Mouse (Mus musculus) midbrain, postnatal 0 days (tissue): Measurements from ENCODE around the gene Wdr24. TPM values are rescaled to one million over a fixed set of nuclear protein-coding genes. Genes with fewer than 3 reads are reported as not detected.

Experiments
- ATAC-seq: fragments of 200-750 bp; cut with Nextera tagmentation; 2 replicates; pipeline ENCODE4 v1.8.0; 2017; ENCODE audit warnings: moderate number of reproducible peaks, mild to moderate bottlenecking, moderate TSS enrichment, moderate library complexity; ENCODE audit not compliant: low FRiP score
- DNase-seq: peaks from one replicate; pipeline ENCODE4 v3.0.0-alpha.2; 2015; ENCODE audit warnings: low spot score
- H3K27ac ChIP-seq: fragments of 300-500 bp; sonication (generic); 2 replicates; pipeline ENCODE4 v1.5.1; 2014; ENCODE audit warnings: low read depth, mild to moderate bottlenecking, low read length, mixed read lengths
- H3K27me3 ChIP-seq: fragments of 300-500 bp; sonication (generic); 2 replicates; pipeline ENCODE4 v1.6.1; 2014; ENCODE audit warnings: low read length, control low read depth, mixed read lengths; ENCODE audit not compliant: insufficient read depth
- H3K36me3 ChIP-seq: fragments of 300-500 bp; sonication (generic); 2 replicates; pipeline ENCODE4 v1.6.1; 2014; ENCODE audit warnings: low read length, control low read depth, mixed read lengths; ENCODE audit not compliant: insufficient read depth
- H3K4me1 ChIP-seq: fragments of 300-500 bp; sonication (generic); 2 replicates; pipeline ENCODE4 v1.6.1; 2014; ENCODE audit warnings: mild to moderate bottlenecking, control low read depth, antibody characterized with exemption, low read length, mixed read lengths; ENCODE audit not compliant: insufficient read depth
- H3K4me2 ChIP-seq: fragments of 300-500 bp; sonication (generic); 2 replicates; pipeline ENCODE4 v1.6.1; 2014; ENCODE audit warnings: low read depth, mild to moderate bottlenecking, low read length, mixed read lengths; ENCODE audit not compliant: poor library complexity, severe bottlenecking
- H3K4me3 ChIP-seq: fragments of 300-500 bp; sonication (generic); 2 replicates; pipeline ENCODE4 v1.5.1; 2014; ENCODE audit warnings: low read depth, mild to moderate bottlenecking, low read length, moderate library complexity
- H3K9ac ChIP-seq: fragments of 300-500 bp; sonication (generic); replicated peaks from 2 replicates; pipeline ENCODE4 v1.6.1; 2014; ENCODE audit warnings: mild to moderate bottlenecking, low read length, moderate library complexity, mixed read lengths; ENCODE audit not compliant: poor library complexity, severe bottlenecking
- H3K9me3 ChIP-seq: fragments of 300-500 bp; sonication (generic); 2 replicates; pipeline ENCODE4 v1.6.1; 2016; ENCODE audit warnings: low read length, control low read depth
- CTCF ChIP-seq: IDR thresholded peaks from 2 replicates; pipeline ENCODE4 v1.5.1; 2016; ENCODE audit warnings: antibody characterized with exemption, mild to moderate bottlenecking
- WGBS: fragments of 180-500 bp; shearing (Covaris S2); extraction: QIAGEN DNeasy Blood & Tissue Kit; methylation state at CpG from one replicate; pipeline ENCODE4 v1.1.7; 2014; 5-methylcytosine and 5-hydroxymethylcytosine counted together
- polyA plus RNA-seq: library from polyadenylated mRNA; unstranded; fragments of >200 nt; fragmentation: Nextera tagmentation; extraction: Ambion mirVana; gene quantifications from 2 replicates; pipeline ENCODE4 v1.2.1, GENCODE M21; 2015
- total RNA-seq: library from RNA; depleted of rRNA; stranded (reverse); fragments of >200 nt; gene quantifications from 2 replicates; pipeline ENCODE4 v1.2.3, GENCODE M21; 2014

Wdr24 gene
- total and polyA plus RNA-seq, 2 experiments from 2014 or later: 24.7 to 33.4 TPM

DNA sequence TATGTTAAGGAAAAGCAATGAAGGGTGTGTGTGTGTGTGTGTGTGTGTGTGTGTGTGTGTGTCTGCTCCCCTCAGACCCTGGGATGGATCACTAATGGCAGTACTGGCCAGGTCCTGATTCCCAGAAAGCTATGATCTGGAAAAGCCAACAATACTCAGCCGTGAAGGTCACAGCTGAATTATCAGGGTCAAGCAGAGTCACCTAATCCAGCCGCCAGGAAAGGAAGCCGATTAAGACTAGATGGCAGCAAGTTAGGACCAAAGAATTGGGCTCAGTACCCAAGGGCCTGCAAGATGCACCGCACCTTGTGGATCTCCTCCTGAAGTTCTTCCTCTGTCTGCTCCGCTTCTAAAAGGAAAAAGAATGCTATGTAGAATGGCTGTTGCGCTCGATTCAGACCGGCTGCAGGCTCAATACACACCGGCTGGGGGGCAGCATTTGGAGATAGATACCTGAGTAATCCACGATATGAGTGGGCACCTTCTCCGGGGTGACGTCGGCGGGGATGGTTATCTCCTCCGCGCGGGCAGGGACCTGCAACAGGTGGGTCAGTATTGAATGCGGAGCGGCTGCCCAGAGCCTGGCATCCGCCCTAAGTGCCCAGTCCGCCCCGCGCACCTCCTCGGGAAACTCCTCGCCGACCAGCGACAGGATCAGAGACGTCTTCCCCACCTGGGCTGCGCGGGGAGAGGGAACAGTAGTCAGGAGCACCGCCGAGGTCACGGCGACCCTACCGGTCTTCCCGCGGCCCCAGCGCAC is 20.4 kb downstream of the Wdr24 start:
- ATAC-seq: peak; percentile 14
- Histone ChIP-seq H3K27ac (peak overlapping the region; percentile 80), H3K4me1 (peaks cover 9% of the 10 kb centered on the region), H3K36me3 (peaks cover 47% of the 10 kb centered on the region), H3K27me3 (no peaks in the 10 kb centered on the region), H3K4me3 (peak overlapping the region; percentile 79), H3K9ac (peak overlapping the region; percentile 73), H3K9me3 (no peaks in the 10 kb centered on the region), H3K4me2 (peak overlapping the region; percentile 64)
- WGBS: 2% methylated on average over 34 of the region's 38 CpGs
- DNase-seq: no peak
- 0 out of 2 replicates have a peak, but pooled peaks have one; percentile 5 for TF ChIP-seq CTCF

- Histone ChIP-seq H3K9me3 (no peaks in the 10 kb centered on the region), H3K27me3 (no peaks in the 10 kb centered on the region), H3K4me2 (peak within 1 kb of the TSS; percentile 64), H3K4me1 (peaks cover 9% of the 10 kb centered on the region), H3K36me3 (peaks cover 46% of the 10 kb centered on the region), H3K27ac (peak within 1 kb of the TSS; percentile 80), H3K9ac (peak within 1 kb of the TSS; percentile 73), H3K4me3 (peak within 1 kb of the TSS; percentile 79)
- peak; percentile 91 for TF ChIP-seq CTCF
- WGBS: 1% methylated on average over 21 of the region's 21 CpGs
- DNase-seq (peak; percentile 96), ATAC-seq (peak; percentile 93)
These were observed 21.0 kb downstream of the Wdr24 start, which contains the start of gene Rhot2 for GRCm38 (mm10) chr17:25844396-25844901. Gene Rhot2, minus strand, starts transcription at chr17:25844851.

GRCm38 (mm10) chr17:25860229-25860628 is 36.8 kb downstream of the Wdr24 start:
- DNase-seq: no peak
- no peaks in the 10 kb centered on the region for H3K9me3 ChIP-seq
- peaks cover 9% of the 10 kb centered on the region for H3K36me3 ChIP-seq
- TF ChIP-seq CTCF: no peak
- no peak overlapping the region for H3K9ac ChIP-seq
- 93% methylated on average over 6 of the region's 6 CpGs for WGBS
- ATAC-seq: no peak
- peak overlapping the region; percentile 89; the same call in 1 of the 2 replicates for H3K4me2 ChIP-seq
- H3K27me3 ChIP-seq: no peaks in the 10 kb centered on the region
- H3K4me1 ChIP-seq: peaks cover 7% of the 10 kb centered on the region; the same call in 1 of the 2 replicates
- H3K4me3 ChIP-seq: no peak overlapping the region
- H3K27ac ChIP-seq: no peak overlapping the region

- ATAC-seq: peak; percentile 93
- peak within 1 kb of the TSS; percentile 76 for H3K9ac ChIP-seq
- whole genome bisulfite sequencing: 3% methylated on average over 65 of the region's 65 CpGs
These were observed 37.6 kb downstream of the Wdr24 start, which contains the start of gene Wdr90 for GRCm38 (mm10) chr17:25860832-25861703. Gene Wdr90, minus strand, starts transcription at chr17:25861501.

DNA sequence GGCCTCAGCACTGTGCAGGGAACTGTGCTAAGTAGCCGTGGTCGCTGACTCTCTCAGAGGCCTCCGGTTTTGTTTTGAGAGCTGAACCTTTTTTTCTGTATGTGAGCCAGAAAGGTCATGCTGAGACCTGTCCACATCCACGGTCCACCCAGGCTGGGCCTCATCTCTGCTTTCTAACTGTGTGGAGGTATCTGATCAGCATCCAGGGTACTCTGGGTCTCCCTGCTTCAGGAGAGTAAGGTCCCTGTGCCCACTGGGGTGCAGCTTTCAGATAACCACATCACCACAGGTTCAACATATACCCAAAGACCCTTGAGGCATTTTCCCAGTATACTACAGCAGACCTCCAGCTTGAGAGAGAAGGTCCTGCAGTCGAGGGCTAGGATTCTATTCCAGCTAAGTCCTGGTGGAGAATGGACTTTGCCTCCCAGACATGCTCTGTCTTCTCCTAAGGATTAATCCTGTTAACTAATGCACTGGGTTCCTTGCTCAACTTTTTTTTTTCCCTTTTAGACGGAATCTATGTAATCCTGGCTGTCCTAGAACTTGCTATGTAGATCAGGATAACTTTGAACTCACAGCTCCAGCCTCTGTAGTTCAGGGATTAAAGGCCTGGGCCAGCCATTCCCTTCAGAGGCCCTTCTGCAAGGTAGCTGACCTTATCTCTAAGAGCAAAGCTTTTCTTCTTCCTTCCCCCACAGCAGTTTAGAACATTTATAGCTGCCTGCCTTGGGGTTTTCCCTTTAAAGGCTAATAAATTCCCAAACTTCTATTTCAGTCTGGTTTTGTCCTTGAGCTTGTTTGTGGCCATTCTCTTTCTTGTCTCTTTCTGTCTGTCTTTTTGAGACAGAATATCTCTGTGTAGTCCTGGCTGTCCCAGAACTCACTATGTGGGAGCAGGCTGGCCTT is 38.5 kb downstream of the Wdr24 start:
- Histone ChIP-seq H3K9ac (peak overlapping the region; percentile 76), H3K27me3 (no peaks in the 10 kb centered on the region), H3K36me3 (peaks cover 9% of the 10 kb centered on the region; the same call in 1 of the 2 replicates), H3K4me2 (peak overlapping the region; percentile 89), H3K4me1 (peaks cover 7% of the 10 kb centered on the region; the same call in 1 of the 2 replicates), H3K4me3 (peak overlapping the region; percentile 61), H3K27ac (peak overlapping the region; percentile 85), H3K9me3 (no peaks in the 10 kb centered on the region)
- ATAC-seq (peak; percentile 18), DNase-seq (no peak)
- WGBS: 7% methylated on average over 6 of the region's 6 CpGs
- no peak for TF ChIP-seq CTCF

More at GRCm38 (mm10) chr17:25860832-25861703, 37.6 kb downstream of the Wdr24 start, which contains the start of gene Wdr90:
- Histone ChIP-seq H3K9me3 (no peaks in the 10 kb centered on the region), H3K4me1 (peaks cover 7% of the 10 kb centered on the region; the same call in 1 of the 2 replicates), H3K27me3 (no peaks in the 10 kb centered on the region), H3K27ac (peak within 1 kb of the TSS; percentile 85), H3K4me3 (peak within 1 kb of the TSS; percentile 61), H3K36me3 (peaks cover 9% of the 10 kb centered on the region; the same call in 1 of the 2 replicates), H3K4me2 (peak within 1 kb of the TSS; percentile 89)
- TF ChIP-seq CTCF: peak; percentile 45
- peak; percentile 98 for DNase-seq
